Mouse (Mus musculus): ENCODE measurements around the gene Mageb18.
"Not testable (repeated sequence)": the region's sequence is repeated elsewhere in the genome, so short reads cannot be mapped to it uniquely, and the experiment has no call there.

Gene Mageb18

DNA sequence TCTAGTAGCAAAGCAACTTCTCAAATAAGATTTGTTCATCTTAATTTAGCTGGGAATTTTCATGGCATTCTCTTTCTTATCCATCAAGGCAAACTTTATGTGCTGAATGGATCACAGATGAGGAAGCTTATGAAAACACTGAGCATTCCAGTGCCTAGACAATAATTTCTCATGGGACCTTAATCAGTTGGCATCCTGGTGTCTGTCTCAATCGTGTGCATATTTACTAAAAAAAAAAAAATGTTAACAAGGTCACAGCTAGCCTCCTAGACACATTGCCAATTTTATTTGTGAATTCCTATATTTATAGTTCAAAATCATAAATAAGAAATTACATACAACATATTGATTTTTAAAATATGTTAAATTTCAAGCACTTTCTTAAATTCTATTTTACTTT, at the start of gene Mageb18:
Gene Mageb18, minus strand, starts transcription at position 101 of the 400 bp plus-strand sequence.
- DNase-seq, result no peak

DNA sequence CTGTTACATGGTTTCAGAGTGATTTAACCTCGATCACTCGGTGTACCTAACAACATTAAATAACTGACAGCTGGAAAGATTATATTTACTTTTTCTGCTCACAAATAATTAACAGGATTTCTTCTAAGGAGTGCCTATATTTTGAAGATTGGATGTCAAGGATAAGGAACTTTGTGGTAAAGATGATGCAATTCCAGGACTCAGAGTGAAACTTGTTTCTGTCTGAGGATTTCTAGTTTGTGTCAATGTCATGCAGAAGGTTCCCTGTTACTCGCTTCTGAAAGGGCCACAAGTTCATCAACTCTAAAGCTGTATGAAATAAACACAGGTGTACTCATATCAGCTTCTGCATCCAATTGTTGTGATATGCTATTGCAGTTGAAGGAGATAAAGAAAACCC, 13.4 kb upstream of the Mageb18 start:
- no peak for DNase-seq

DNA sequence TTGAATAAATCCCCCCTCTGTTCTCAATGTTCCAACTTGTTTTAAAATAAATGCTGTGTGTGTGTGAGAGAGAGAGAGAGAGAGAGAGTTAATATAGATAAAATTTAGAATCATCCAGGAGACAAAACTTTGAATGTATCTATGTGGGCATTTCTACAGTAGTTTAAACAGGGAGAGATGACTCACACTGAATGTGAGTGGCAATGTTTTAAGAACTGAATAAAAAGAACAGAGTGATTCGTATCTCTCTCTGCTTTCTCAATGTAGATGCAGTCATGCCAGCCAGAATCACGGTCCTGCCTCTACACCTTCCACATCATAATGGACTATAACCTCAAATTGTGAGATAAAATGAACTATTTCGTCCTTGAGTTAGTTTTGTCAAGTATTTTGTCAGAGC, 11.1 kb upstream of the Mageb18 start:
- DNase-seq, result no peak

DNA sequence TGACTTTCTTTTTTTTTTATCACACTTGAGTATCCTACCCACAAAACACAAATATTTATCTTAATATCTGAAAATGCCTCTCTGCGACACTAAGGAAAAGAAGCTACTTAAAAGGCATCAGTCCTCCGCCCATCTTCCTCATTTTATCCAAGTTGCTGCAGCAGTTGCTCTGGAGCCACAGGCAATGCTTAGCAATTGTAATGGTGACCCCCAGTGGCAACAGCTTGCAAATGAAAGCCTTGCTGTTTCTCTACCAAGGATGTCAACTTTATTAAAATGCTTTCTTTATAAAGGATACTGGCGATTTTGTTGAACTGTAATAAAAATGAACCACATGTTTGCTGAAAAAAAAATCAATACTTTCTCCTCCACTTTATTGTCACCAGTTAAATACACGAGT, 2.0 kb downstream of the Mageb18 start:
- DNase-seq, result no peak

DNA sequence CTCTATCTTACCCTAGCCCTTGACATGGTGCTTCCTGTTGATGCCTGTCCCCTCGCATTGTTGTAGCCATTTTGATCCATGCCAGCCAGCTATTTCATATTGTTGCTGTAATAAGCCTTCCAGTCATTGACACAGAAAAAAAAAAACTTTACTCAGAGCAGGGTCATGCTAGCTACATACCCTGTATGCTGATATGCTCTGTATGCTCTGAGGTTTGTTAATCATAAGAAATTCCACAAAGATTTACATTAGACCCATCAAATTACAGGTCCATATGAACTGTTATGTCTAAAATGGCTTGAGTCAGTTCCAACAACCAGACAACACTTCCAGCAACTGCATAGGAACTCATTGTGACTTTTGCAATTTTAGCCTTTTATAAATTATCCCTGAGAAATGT, 71.5 kb downstream of the Mageb18 start:
- no peak for DNase-seq

DNA sequence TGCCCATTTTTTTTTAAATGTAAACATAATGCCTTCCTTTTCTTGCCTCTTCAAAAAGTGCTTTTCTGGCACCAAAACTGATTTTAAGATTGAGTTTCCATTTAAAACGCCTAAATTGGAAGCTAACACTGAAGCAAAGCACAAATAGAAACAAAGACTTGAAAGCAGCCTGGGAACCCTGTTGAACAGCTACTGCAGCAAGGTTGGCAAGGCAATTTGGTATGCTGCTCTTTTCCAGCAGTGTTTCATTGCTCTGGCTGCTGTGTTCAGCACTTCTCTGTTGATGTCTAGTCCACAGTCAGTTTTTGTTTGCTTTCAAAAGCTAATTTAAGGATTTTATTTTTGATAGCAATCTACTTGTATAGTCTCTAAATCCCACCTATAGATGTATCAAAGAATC, 101.1 kb downstream of the Mageb18 start:
- DNase-seq, result no peak

DNA sequence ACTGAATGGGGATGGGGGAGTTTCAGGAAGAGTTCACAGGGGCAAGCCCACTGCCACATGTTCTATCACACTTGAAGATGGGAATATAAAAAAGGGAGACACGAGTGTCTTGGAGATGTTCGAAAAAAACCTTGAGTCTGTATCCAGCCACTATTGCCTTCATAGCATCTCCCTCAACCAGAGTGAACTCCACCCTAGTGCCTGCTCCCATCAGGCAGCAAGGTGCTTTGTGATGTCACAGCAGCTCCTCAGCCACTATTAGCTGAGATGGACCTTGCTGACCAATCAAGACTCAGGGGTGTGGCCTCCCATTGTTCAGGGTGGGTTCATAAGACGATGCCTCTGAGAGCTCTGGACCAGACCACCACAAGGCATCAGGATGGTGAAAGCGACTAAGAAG, 109.7 kb downstream of the Mageb18 start, which contains the start of gene Gm5941:
Gene Gm5941, plus strand, starts transcription at position 301 of the 400 bp plus-strand sequence.
- not testable (repeated sequence) for DNase-seq

DNA sequence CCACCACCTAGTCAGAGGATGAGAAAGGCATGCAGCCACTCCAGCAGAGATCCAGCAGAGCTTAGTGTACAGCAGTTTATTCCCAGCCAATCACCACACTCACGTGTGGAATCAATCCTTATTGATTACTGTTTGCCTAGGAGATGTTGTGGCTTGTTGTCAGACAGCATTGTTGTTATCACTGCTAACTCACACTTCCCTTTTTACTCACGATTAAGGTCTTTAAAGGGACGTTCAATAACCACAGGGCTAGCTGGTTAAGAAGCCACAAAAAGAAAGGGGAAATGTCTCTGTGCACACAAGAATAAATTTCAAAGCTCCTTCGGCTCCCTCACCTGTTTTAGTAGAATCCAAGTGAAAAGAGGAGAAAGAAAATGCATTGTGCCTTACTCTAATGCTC, 134.6 kb downstream of the Mageb18 start:
- no peak for DNase-seq

DNA sequence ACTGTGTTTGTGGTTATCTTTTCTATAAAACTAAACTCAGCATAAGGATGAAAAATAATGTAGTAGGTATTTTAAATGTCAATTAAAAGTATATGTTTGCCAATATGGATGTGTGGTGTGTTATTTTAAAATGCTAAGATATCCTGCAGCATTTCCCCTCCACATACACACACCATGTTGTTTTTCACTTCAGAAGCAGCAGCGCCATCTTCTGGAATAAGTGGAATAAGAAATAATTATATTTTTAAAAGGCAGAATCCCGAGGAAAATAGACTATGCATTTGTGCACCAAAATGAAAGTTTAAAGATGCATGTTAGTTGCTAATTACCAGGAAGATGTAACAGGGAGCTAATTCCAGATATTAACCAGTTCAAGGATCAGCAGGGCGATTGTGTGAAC, 138.9 kb downstream of the Mageb18 start:
- DNase-seq, result no peak

DNA sequence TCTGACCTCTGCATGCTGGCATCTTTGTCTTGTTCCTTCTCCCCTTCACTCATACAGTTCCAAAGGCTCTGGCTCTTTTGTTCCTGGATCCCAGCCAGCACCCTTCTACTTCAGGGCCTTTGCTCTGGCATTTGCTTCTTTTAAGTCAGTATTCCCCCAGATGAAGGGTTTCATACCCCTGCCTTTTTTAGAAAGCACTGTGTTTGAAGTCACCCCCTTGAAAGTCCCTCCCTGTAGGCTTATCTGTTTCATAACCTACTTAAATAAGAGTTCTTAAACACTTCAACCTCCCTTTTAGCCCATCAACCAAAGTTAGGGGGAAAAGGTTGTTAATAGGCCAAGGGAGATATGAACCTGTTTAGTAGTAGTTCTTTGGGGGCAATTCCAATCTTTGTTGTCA, 212.0 kb downstream of the Mageb18 start:
- no peak for DNase-seq

DNA sequence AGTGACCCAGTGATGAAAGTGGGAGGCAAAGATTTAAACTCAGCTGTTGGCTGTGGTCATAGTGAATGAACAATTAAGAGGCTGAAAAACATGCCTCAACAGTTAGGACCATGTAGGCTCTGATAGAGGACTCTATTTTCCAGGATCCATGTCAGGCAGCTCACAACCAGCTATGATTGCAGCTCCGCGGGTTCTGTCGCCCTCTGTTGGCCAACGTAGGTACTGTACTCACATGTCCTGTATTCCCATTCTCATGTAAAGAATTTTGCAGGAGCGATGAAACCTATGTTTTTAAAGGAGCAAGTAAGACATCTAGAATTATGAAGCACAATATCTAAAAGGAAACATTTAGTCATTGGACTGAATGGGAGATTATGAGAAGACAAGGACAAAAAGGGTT, 256.4 kb downstream of the Mageb18 start:
- no peak for DNase-seq

DNA sequence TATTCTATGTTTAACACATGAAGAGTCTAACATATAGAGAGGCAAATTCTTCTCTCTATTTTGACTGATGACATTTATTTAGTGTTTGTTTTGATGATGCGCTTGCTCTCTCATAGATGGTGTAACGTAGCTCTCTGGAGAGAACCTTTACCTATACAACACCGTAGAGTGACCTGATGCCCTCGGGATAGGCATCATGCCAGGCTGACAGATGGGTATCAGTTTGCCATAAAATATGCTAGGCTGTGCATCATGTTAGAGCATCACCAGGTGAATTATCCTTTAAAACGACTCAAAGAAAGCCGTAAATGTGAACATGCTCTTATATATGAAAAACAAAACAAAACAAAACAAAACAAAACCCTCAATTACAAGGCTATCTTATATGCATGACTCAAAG, 258.5 kb downstream of the Mageb18 start:
- no peak for DNase-seq

DNA sequence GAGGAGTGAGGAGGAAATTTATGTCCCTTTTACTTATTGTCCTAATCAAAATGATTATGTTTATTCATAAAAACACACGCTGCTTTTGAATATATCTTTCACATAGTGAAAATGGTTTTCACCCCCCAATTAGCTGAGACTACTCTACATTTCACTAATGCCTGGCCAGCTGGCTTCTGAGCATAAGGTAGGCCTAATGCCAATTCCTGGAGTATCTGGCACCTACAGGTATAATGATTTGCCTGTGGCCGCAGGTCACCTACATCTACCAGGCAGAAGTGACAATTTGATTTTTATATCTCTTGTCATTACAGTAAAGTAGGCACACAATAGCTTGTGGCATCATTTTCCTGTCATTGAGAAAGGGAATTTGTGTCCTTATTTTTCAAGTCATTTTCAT, 259.8 kb downstream of the Mageb18 start:
- peak; percentile 2 for DNase-seq

DNA sequence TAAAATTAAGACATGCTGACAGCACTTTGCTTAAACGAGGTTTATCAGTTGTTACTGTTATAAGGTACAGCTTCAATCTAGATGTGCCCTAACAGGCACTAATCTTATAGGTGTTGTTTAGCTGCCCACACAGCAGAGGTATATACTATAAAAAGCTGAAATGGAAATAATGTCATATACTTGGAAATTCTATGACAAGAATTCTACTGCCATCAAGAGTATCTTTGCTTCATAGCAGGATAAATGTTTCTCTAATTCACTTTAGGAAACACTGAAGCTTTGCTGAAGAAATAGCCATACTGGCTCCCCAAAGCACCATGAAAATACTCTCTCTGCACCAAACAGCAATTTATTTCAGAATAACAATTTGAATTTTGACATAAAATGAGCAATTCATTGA, 265.9 kb downstream of the Mageb18 start:
- no peak for DNase-seq

DNA sequence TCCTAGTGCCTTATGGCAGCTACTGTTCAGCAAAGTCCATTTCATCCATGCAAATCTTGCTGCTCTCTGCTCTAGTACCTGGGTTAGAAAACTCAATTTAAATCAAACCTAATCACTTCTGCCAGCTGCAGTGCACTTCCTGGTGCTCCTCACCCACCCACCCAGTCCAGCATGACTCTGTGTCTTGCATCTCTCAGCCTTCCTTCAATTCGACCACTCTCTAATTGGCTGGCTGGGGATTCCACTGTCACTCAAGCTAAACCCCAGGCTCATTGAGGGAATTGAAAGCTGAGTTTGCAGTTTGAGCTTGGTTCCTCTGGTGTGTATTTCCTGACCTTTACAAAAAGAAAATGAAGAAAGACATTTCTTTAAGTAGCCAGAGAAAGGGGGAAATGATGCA, 275.8 kb downstream of the Mageb18 start:
- no peak for DNase-seq

DNA sequence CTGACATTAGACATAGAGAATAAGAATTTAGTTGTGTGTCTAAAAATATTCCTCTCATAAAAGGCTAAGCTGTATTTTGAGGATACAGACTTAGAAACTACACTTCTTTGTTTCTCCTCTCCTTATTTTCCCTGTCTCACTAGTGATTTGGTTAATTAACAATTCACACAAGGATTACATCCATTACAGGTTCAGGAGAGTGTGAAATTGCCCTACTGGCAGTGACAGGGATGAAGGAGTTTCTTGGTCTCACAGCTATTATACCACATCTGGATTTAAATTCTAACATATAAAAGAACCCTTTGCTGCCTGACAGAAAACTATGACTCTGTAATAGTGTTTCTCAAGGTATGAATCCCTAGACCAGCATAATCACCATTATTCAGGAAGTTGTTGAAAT, 318.8 kb downstream of the Mageb18 start:
- no peak for DNase-seq

All from cerebellum, adult 11-12 months (tissue).